Mouse (Mus musculus): ENCODE data around the gene Nt5dc1.
A peak's percentile ranks its signal among the peaks of the same experiment; 100 is the strongest.

GRCm38 (mm10) chr10:34328310-34328709, 90.0 kb downstream of the Nt5dc1 start:
- peak; percentile 68 for TF ChIP-seq CTCF (IDR thresholded peaks at IDR 0.05; ENCODE audit: extremely low read depth, insufficient read depth, low read length)
- TF ChIP-seq POLR2A (IDR thresholded peaks at IDR 0.05; ENCODE audit: extremely low read depth, insufficient read depth, low read length), result no peak

Measured in cortical plate, adult 2 months (tissue).